Mouse (Mus musculus) heart, adult 2 months (tissue): ENCODE measurements at regions not wholly inside any gene's neighbourhood (a gene's known extent, or its start where the extent isn't known, plus 50 kb on each side); places are given as distances from the start of the nearest gene placed in this dataset.

Source experiments
- CTCF ChIP-seq: fragments of 200-600 bp; IDR thresholded peaks from 2 replicates; pipeline ENCODE4 v1.8.1; 2022; ENCODE audit warnings: antibody characterized with exemption, mild to moderate bottlenecking, moderate library complexity
- EP300 ChIP-seq: fragments of 200-500 bp; IDR thresholded peaks from 2 replicates; pipeline ENCODE4 v1.6.1; 2011; ENCODE audit warnings: low read depth, low read length, control low read depth; ENCODE audit not compliant: insufficient read depth
- POLR2A ChIP-seq: fragments of 200-500 bp; IDR thresholded peaks from 2 replicates; pipeline ENCODE4 v1.6.1; 2011; ENCODE audit warnings: mild to moderate bottlenecking, low read depth, low read length, control low read depth; ENCODE audit not compliant: insufficient read depth

GRCm38 (mm10) chr13:69373101-69373815 lies 160.3 kb upstream of the Nsun2 start:
- TF ChIP-seq CTCF (no peak), EP300 (no peak), POLR2A (no peak)
